Mouse (Mus musculus): ENCODE data around the gene Tnp1.

Gene Tnp1

DNA sequence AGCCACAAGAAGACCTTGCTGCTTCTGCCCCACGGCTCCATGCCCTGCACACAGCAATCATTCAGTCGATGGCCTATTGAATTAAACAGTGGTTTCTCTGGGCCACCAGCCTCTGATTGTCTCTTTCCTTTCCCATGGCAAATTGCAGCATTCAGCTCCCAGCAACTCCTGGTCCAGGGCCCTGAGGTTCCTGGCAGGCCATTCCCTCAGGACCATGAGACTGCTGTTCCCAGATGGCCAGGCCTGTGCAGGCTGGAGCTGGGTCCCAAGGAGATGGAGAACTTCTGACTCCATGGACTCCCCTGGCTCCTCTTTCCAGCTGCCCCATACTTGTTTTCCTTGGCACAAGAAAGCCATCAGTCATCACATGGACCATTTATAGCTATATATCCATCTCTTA, 10.8 kb downstream of the Tnp1 start:
- no peak for DNase-seq

DNA sequence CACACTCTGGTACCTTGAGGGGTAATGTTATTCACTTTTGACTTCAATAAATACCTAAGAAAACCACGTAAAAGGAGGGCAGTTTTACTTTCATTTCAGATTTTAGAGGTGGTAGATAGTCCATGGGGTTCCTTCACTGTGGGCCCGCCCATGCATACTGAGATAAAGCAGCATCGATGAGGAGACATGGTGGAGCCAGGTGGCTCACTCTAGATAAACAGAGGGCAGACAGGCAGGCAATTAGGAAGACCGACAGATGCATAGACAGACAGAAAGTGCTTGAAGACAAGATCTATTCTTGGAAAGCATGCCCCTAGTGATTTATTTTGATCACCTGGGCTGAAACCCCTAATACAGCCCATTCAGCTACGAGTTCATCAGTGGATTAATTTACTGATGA, 13.1 kb downstream of the Tnp1 start:
- DNase-seq: no peak

DNA sequence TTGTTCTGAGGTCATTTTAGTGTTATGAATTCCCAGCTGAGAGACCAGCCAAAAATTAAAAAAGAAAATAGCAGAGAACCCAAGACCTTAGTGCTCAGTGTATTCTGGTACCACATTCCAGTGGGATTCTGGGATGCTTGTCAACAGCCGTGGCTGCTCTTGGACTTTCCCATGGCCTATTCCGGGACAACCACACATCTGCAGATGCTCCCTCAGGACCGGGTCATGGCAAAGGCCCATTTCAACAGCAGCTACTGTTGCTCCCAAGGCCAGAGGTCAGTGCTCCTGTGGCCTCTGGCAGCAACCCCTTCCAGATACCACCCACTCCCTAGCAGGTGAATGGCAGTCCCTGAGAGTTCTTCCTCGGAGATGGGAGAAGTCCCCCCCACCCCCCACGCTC, 13.7 kb downstream of the Tnp1 start:
- no peak for DNase-seq

DNA sequence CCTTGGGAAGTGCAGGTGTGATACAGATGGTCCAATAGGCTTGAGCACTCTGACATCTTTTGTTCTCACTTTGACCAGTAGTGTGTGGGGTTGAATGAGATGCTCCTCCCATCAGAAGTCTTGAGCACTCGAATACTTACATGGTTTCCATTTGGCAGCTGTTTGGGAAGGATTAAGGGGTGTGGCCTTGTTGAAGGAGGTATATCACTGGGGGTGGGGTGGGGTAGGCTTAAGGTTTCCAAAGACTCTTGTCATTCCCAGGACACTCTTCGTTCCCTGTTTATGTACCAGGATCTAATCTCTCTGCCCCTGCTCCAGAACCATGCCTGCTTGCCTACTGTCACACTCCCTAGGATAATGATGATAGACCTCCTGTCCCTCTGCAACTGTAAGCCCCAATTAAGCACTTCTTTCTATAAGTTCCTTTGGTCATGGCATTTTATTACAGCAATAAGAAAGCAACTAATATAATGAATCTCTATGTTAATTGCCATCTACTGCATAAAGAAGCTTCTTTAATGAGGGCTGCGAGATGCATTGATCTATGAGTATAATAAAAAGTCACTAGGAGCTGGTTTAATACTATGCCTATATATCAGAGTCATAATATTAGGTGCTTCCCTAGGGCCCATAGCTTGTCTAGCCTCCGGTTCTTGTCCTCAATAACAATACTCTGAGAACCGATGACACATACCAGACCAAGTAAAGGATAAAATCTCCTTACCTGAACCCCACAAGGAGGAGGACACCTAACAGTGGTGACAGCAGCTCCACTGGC, 20.8 kb downstream of the Tnp1 start:
- no peak for DNase-seq

DNA sequence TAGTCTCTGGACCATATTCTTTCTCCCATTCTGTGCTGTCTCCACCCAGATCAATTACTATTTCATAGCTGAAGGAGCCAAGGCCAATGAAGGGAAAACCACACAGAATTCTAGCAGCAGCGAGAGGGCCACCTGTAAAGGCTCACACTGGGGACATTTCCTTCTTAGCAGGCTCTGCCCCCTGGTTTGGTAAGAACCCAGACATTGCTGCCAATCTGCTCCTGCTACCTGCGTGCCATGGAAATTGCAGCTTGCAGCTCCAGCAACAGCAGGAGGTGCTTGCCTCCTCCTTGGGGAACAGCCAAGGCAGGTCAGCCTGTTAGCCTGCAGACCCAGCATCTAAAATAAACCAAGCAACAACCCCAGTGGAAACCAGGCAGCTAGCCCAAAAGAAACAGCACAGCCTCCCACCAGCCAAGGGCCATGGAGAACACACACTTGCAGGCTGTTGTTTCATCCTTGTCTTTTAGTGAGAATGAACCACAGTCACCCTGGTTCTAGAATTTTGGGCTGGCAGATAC, 22.7 kb downstream of the Tnp1 start:
- no peak for DNase-seq

DNA sequence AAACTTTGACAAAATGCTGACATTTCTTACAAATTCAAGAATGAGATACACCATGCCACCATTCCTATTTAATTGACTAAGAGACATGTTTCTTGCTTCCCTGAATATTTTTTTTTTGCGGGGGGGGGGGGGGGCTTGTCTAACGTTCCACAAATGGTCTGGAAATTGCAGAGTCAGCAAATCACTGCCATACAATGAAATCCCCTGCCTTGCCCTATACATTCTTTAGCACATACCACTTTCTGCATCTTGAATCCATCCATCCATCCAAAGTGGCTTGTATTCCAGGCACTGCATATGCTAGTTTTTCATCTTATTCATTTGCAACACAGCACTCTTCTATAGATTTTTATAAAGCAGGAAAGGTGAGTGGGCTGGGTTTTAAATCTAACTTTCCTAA, 23.5 kb downstream of the Tnp1 start:
- no peak for DNase-seq

DNA sequence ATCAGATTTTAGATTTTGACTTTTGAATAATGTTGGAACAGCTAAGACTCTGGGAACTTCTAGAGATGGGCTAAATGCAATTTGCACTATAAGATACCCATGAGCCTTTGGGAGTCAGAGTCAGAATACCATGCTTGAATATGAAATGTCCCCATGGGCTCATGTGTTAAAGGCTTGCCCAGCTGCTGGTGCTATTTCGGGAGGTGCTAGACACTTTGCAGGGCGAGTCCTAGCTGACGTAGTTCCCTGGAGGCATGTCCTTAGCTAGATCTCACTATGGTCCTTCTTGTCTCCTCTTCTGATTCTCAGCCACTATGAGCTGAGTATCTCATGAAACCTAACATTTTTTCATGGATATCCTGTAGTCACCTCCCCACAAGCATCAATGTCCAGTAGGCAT, 26.8 kb downstream of the Tnp1 start:
- DNase-seq: no peak

DNA sequence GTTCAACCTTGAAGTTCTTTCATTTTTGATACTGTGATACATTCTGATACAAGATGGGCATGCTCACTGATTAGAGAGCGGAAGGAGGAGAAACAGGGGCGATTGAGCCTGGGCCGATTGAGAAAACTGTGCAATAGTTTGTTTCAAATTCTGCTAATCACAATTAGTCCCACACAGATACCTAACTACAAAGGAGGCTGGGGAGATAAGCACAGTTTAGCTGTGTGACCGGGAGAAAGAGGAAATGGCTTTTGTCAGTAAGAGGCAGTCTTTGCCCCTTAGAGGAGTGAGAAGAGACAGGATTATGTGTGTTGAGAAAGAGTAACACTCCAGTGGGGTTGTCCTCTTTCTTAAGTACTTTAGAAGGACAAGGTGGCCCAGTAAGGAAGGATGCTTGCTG, 29.0 kb downstream of the Tnp1 start:
- DNase-seq: no peak

DNA sequence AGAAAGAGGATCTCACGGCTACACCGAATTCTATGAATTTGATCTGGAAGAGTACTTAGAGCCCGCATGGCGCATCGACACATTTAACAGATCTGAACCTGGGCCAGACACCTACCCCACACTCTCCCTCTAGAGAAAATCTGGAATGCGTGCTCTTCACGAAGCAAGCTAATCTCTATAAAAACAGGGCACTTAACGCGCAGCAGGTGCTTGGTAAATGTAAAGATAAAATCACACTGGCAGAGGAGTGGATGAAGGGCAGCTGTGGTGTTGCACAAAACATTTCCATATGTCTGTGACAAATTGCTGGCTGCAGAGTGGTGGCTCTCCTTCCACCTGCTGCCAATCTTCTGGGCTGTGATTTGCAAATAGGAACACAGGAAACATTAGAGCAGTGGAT, 36.8 kb downstream of the Tnp1 start:
- DNase-seq: no peak

DNA sequence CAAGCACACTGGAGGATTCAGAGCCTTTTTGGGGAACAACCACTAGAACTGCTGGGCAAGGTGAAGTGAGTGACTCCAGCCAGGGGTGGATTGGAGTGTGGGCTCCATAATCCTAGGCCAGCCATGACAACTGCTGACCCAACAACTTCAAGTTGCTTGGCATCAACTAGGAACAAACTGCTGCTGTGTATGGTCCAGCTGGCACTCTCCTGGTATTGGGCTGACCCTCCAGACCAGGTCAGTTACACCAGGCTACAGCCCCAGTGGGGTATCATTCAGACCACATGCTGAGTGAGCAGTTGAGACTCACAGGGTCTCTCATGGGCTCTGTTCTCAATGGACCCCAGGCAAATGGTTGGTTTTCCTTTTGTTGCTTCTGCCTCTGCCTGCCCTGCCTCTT, 41.5 kb downstream of the Tnp1 start:
- no peak for DNase-seq

DNA sequence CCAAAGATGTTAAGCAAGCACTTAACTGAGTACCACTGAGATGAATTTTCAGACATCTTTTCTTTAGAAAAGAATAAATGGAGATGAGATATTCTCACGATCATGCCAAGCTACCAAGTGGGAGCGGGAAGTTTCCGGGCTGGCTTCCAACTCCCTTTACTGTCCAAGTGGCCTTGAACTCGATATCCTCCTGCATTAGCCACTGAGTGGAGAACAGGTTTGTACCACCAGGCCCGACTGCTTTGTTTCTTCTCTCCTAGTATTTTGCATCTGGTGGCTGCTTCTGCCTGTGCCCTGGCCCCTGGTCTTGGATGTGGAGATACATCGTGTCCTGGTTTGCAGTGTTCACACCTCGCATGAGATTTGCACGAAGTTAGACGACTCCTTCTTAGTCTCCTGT, 45.2 kb downstream of the Tnp1 start:
- DNase-seq: no peak

DNA sequence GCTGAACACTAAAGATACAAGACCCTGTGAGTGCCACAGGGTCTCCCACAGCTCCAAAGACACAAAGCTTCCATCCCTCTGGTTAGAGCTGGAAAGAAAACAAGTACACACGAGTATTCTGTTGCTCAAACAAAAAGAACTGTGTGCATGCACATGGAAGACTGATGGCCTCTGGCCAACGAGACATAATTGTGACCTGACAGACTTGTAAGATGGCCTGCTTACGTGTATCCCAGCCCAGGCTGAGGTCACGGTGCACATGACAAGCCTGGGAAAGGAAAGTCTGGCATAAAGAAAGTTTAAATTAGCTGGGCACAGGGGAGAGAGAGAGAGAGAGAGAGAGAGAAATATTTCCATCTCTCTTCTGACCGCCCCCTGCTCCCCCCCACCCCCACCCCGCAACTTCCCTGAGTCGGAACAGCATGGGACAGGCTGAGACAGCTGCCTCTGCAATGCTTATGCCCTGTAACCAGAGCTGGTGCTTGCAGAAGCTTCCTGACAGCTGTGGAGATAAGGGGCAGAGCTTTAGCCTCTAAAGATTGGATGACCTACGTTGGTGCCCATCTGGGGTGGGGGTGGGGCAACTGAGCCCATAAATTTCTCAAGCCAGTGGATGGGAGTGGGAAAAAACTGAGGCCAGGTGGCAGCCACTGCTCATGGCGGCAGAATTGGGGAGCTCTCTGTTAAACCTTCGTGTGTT, 46.4 kb downstream of the Tnp1 start:
- DNase-seq: no peak

DNA sequence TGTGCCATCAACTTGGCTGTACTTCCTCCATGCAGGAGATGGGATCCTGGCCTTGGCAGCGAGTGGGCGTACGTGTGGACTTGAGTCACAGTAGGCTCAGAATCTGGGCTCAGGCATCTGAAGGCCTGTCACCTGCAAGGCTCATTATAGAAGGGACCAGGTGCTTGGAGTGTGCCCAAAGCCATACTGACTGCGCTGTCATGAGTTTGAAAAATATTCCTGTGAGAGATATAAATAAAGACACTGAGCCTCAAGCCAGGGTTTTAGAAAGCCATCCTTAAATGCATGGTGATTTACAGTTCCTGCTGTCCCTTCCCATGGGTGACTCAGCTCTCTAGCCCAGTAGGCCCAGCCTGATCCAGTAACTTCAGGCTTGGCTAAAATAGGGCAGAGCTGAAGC, 49.3 kb downstream of the Tnp1 start:
- no peak for DNase-seq

All from thymus, adult 18-20 months (tissue).